Mouse (Mus musculus): Measurements from ENCODE around the gene Gm14435. TPM values are rescaled to one million over a fixed set of nuclear protein-coding genes. Genes with fewer than 3 reads are reported as not detected.
"Not testable (repeated sequence)": the region's sequence is repeated elsewhere in the genome, so short reads cannot be mapped to it uniquely, and the experiment has no call there.

Gene Gm14435
- polyA plus RNA-seq (2012; rRNA removed) (2.5 and 3.6 TPM in 2 replicates), polyA plus RNA-seq (2014; fragmentation: Nextera tagmentation; extraction: Ambion mirVana) (11.8 and 15.1 TPM in 2 replicates)

DNA sequence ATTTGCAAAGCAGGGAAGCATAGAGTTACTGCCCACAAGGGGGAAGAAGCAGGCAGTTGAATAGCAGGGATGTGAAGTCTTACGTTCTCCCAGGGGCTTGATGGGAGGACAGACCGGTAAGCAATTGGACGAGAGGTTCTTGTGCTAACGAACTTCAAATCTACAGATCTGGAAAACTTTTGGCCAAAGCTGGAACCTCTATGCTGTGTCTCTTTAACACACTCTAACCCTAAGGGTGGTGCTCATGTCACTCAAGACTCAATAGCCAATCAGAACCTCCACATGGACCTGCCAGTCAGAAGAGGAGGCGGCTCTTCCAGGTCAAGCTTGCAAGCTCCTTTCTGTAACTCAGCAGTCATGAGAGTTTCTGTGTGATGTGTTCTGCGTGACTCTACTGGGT is at the start of gene Gm14435:
TSS of gene Gm14435 (plus strand) at position 301 of the 400 bp plus-strand sequence.
- not testable (repeated sequence) for H3K4me1 ChIP-seq (ENCODE audit: control insufficient read depth, insufficient read depth, low read length); H3K4me2 ChIP-seq (replicated peaks; ENCODE audit: low read depth, low read length, severe bottlenecking); ATAC-seq (ENCODE audit: low FRiP score, low read depth); H3K9me3 ChIP-seq (ENCODE audit: control insufficient read depth, low read length); H3K4me3 ChIP-seq (replicated peaks; ENCODE audit: low read length); H3K27ac ChIP-seq (replicated peaks; ENCODE audit: low read depth, low read length); H3K27me3 ChIP-seq (ENCODE audit: control insufficient read depth, insufficient read depth, low read length); H3K36me3 ChIP-seq (ENCODE audit: control insufficient read depth, insufficient read depth, low read length); H3K9ac ChIP-seq (ENCODE audit: low read depth, low read length, severe bottlenecking); DNase-seq (ENCODE audit: low spot score)
- no CpG with 5 or more reads among the region's 6 CpGs for WGBS

Other genes starting within 250 kb of the Gm14435 start
- gene 2210418O10Rik, start 197.0 kb upstream of the Gm14435 start, polyA plus RNA-seq (2012; rRNA removed): 2.3 and 3.5 TPM in 2 replicates
- gene 2210418O10Rik, start 197.0 kb upstream of the Gm14435 start, polyA plus RNA-seq (2014; fragmentation: Nextera tagmentation; extraction: Ambion mirVana): 8.7 and 9.5 TPM in 2 replicates
- gene Gm11009, start 104.1 kb upstream of the Gm14435 start, polyA plus RNA-seq (2012; rRNA removed): not detected in 2 replicates
- not detected in 2 replicates for gene Gm11009, start 104.1 kb upstream of the Gm14435 start, polyA plus RNA-seq (2014; fragmentation: Nextera tagmentation; extraction: Ambion mirVana)
- gene Gm14434, start 63.2 kb downstream of the Gm14435 start, polyA plus RNA-seq (2012; rRNA removed): 12.9 and 14.5 TPM in 2 replicates
- 7.3 and 14.1 TPM in 2 replicates for gene Gm14434, start 63.2 kb downstream of the Gm14435 start, polyA plus RNA-seq (2014; fragmentation: Nextera tagmentation; extraction: Ambion mirVana)
- gene Zfp967, start 97.5 kb downstream of the Gm14435 start, polyA plus RNA-seq (2012; rRNA removed): not detected in 2 replicates
- gene Zfp967, start 97.5 kb downstream of the Gm14435 start, polyA plus RNA-seq (2014; fragmentation: Nextera tagmentation; extraction: Ambion mirVana): not detected in 2 replicates
- gene Gm14308, start 212.8 kb downstream of the Gm14435 start, polyA plus RNA-seq (2012; rRNA removed): 12.5 and 17.5 TPM in 2 replicates
- gene Gm14308, start 212.8 kb downstream of the Gm14435 start, polyA plus RNA-seq (2014; fragmentation: Nextera tagmentation; extraction: Ambion mirVana): 13.5 and 19.3 TPM in 2 replicates
- gene Zfp973, start 246.9 kb downstream of the Gm14435 start, polyA plus RNA-seq (2012; rRNA removed): 6.6 and 7.8 TPM in 2 replicates
- gene Zfp973, start 246.9 kb downstream of the Gm14435 start, polyA plus RNA-seq (2014; fragmentation: Nextera tagmentation; extraction: Ambion mirVana): 8.5 and 12.5 TPM in 2 replicates